Mouse (Mus musculus): ENCODE measurements around the gene Nipa1. TPM values are rescaled to one million over a fixed set of nuclear protein-coding genes. Genes with fewer than 3 reads are reported as not detected.
A peak's percentile ranks its signal among the peaks of the same experiment; 100 is the strongest.

Nipa1 gene
- polyA plus RNA-seq, 1 experiment from 2014 or later, result 3.7 TPM

DNA sequence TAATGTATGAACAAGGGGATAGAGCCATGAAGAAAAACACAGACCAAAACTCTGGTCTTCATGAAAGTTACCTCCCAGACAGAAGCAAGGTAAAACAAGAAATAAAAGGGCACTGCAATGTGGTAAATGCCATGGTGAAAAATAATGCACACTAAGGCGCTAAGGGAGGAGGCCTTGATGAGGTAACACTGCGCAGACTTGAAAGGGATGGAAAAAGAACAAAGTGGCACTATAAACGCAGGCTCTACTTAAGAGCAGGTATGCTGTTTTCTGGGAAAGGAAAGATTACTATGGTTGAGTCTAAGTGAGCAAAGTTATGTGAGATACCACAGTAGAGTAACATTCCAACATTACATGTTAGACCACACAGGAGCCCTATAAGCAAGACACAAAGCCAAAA, 60.0 kb downstream of the Nipa1 start:
- WGBS, result 72% methylated on average over 3 of the region's 3 CpGs
- Histone ChIP-seq H3K27me3 (replicated peaks; ENCODE audit: control insufficient read depth, insufficient read depth, low read length) (no peaks in the 10 kb centered on the region), H3K27ac (ENCODE audit: low read depth, low read length) (no peak overlapping the region), H3K9me3 (ENCODE audit: control insufficient read depth) (no peaks in the 10 kb centered on the region), H3K9ac (ENCODE audit: low read depth, low read length) (no peak overlapping the region), H3K36me3 (ENCODE audit: control insufficient read depth, insufficient read depth) (no peaks in the 10 kb centered on the region), H3K4me3 (ENCODE audit: low read depth, low read length) (no peak overlapping the region), H3K4me1 (replicated peaks; ENCODE audit: control insufficient read depth, insufficient read depth, low read length) (no peaks in the 10 kb centered on the region), H3K4me2 (replicated peaks; ENCODE audit: low read depth) (peak overlapping the region; percentile 25; the same call in 1 of the 2 replicates)
- no peak for TF ChIP-seq CTCF (IDR thresholded peaks at IDR 0.05; ENCODE audit: low read depth)
- no peak for ATAC-seq

- no peaks in the 10 kb centered on the region for H3K36me3 ChIP-seq (ENCODE audit: control insufficient read depth, insufficient read depth)
- H3K27ac ChIP-seq (ENCODE audit: low read depth, low read length), result no peak overlapping the region; the same call in 1 of the 2 replicates
- no peak overlapping the region for H3K4me3 ChIP-seq (ENCODE audit: low read depth, low read length)
- H3K27me3 ChIP-seq (replicated peaks; ENCODE audit: control insufficient read depth, insufficient read depth, low read length), result no peaks in the 10 kb centered on the region
- no peak overlapping the region for H3K9ac ChIP-seq (ENCODE audit: low read depth, low read length)
- 0 out of 2 replicates have a peak overlapping the region, but pooled peaks have one; percentile 4 for H3K4me2 ChIP-seq (replicated peaks; ENCODE audit: low read depth)
- 86% methylated on average over 4 of the region's 4 CpGs for WGBS
- ATAC-seq, result no peak
- no peaks in the 10 kb centered on the region for H3K4me1 ChIP-seq (replicated peaks; ENCODE audit: control insufficient read depth, insufficient read depth, low read length)
- no peak for TF ChIP-seq CTCF (IDR thresholded peaks at IDR 0.05; ENCODE audit: low read depth)
- no peaks in the 10 kb centered on the region for H3K9me3 ChIP-seq (ENCODE audit: control insufficient read depth)
Observed at GRCm38 (mm10) chr7:55957916-55958315, 61.8 kb downstream of the Nipa1 start.

- no peak for TF ChIP-seq CTCF (IDR thresholded peaks at IDR 0.05; ENCODE audit: low read depth)
- 68% methylated on average over 3 of the region's 3 CpGs for WGBS
- Histone ChIP-seq H3K4me1 (replicated peaks; ENCODE audit: control insufficient read depth, insufficient read depth, low read length) (no peaks in the 10 kb centered on the region), H3K27me3 (replicated peaks; ENCODE audit: control insufficient read depth, insufficient read depth, low read length) (no peaks in the 10 kb centered on the region), H3K4me3 (ENCODE audit: low read depth, low read length) (no peak overlapping the region), H3K4me2 (replicated peaks; ENCODE audit: low read depth) (0 out of 2 replicates have a peak overlapping the region, but pooled peaks have one; percentile 4), H3K27ac (ENCODE audit: low read depth, low read length) (no peak overlapping the region), H3K9ac (ENCODE audit: low read depth, low read length) (no peak overlapping the region), H3K36me3 (ENCODE audit: control insufficient read depth, insufficient read depth) (no peaks in the 10 kb centered on the region), H3K9me3 (ENCODE audit: control insufficient read depth) (no peaks in the 10 kb centered on the region)
- ATAC-seq, result no peak
Observed at GRCm38 (mm10) chr7:55957178-55957577, 62.6 kb downstream of the Nipa1 start.

DNA sequence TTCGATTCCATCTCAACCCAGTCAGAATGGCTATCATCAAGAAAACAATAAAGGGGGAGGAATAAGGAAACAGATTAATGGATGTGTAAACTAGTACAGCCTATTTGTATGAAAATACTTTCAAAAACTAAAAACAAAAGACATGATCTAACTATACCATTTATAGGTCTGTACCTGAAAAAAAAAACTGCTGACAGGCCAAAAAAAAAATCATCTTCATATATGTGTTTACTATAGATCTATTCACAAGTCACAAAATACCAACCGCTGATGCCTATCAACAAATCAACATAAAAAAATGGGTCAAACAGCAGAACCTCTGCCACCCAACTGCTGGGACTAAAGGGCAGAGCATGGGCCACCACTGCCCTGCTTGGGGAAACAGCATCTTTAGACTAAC, 63.7 kb downstream of the Nipa1 start:
- no peaks in the 10 kb centered on the region for H3K27me3 ChIP-seq (replicated peaks; ENCODE audit: control insufficient read depth, insufficient read depth, low read length)
- ATAC-seq, result no peak
- no peaks in the 10 kb centered on the region for H3K9me3 ChIP-seq (ENCODE audit: control insufficient read depth)
- no peak overlapping the region for H3K27ac ChIP-seq (ENCODE audit: low read depth, low read length)
- H3K4me3 ChIP-seq (ENCODE audit: low read depth, low read length), result no peak overlapping the region
- H3K4me2 ChIP-seq (replicated peaks; ENCODE audit: low read depth), result no peak overlapping the region
- TF ChIP-seq CTCF (IDR thresholded peaks at IDR 0.05; ENCODE audit: low read depth), result no peak
- H3K4me1 ChIP-seq (replicated peaks; ENCODE audit: control insufficient read depth, insufficient read depth, low read length), result no peaks in the 10 kb centered on the region
- H3K9ac ChIP-seq (ENCODE audit: low read depth, low read length), result no peak overlapping the region
- no peaks in the 10 kb centered on the region for H3K36me3 ChIP-seq (ENCODE audit: control insufficient read depth, insufficient read depth)
- WGBS, result 85% methylated on average over 2 of the region's 2 CpGs

DNA sequence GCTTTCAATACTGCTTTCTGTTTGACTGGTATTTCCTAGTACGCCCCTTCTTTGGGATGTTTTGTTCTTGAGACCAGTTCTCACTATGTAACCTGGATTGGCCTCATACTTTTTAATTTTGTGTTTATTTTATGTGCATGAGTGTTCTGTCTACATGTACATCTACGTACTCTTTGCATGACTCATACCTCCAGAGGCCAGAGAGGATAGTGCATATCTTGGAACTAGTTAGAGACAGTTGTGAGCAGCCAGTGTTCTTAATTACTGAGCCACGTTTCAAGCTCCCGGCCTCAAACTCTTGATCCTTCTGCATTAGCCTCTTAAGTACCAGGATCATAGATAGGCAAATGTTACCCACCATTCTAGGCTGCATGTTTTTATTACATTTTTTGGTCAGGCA, 81.4 kb downstream of the Nipa1 start:
- peak; percentile 44; the same call in 1 of the 2 replicates for ATAC-seq

GRCm38 (mm10) chr7:55935025-55935424, 84.7 kb downstream of the Nipa1 start:
- Histone ChIP-seq H3K9me3 (ENCODE audit: control insufficient read depth) (no peaks in the 10 kb centered on the region), H3K4me2 (replicated peaks; ENCODE audit: low read depth) (no peak overlapping the region), H3K27me3 (replicated peaks; ENCODE audit: control insufficient read depth, insufficient read depth, low read length) (no peaks in the 10 kb centered on the region), H3K9ac (ENCODE audit: low read depth, low read length) (no peak overlapping the region), H3K36me3 (ENCODE audit: control insufficient read depth, insufficient read depth) (peaks cover 18% of the 10 kb centered on the region), H3K4me1 (replicated peaks; ENCODE audit: control insufficient read depth, insufficient read depth, low read length) (no peaks in the 10 kb centered on the region), H3K4me3 (ENCODE audit: low read depth, low read length) (no peak overlapping the region), H3K27ac (ENCODE audit: low read depth, low read length) (peak overlapping the region; percentile 64; the same call in 1 of the 2 replicates)
- peak; percentile 96 for ATAC-seq
- TF ChIP-seq CTCF (IDR thresholded peaks at IDR 0.05; ENCODE audit: low read depth), result no peak
- 53% methylated on average over 2 of the region's 2 CpGs for WGBS

More for the DNA sequence above, 81.4 kb downstream of the Nipa1 start:
- H3K36me3 ChIP-seq (ENCODE audit: control insufficient read depth, insufficient read depth), result peaks cover 9% of the 10 kb centered on the region; the same call in 1 of the 2 replicates
- WGBS, result 74% methylated on average over 4 of the region's 4 CpGs
- H3K9me3 ChIP-seq (ENCODE audit: control insufficient read depth), result no peaks in the 10 kb centered on the region
- H3K27ac ChIP-seq (ENCODE audit: low read depth, low read length), result peak overlapping the region; percentile 46; the same call in 1 of the 2 replicates
- H3K4me2 ChIP-seq (replicated peaks; ENCODE audit: low read depth), result no peak overlapping the region
- H3K4me1 ChIP-seq (replicated peaks; ENCODE audit: control insufficient read depth, insufficient read depth, low read length), result no peaks in the 10 kb centered on the region
- no peak for TF ChIP-seq CTCF (IDR thresholded peaks at IDR 0.05; ENCODE audit: low read depth)
- no peaks in the 10 kb centered on the region for H3K27me3 ChIP-seq (replicated peaks; ENCODE audit: control insufficient read depth, insufficient read depth, low read length)
- H3K9ac ChIP-seq (ENCODE audit: low read depth, low read length), result no peak overlapping the region
- H3K4me3 ChIP-seq (ENCODE audit: low read depth, low read length), result no peak overlapping the region

DNA sequence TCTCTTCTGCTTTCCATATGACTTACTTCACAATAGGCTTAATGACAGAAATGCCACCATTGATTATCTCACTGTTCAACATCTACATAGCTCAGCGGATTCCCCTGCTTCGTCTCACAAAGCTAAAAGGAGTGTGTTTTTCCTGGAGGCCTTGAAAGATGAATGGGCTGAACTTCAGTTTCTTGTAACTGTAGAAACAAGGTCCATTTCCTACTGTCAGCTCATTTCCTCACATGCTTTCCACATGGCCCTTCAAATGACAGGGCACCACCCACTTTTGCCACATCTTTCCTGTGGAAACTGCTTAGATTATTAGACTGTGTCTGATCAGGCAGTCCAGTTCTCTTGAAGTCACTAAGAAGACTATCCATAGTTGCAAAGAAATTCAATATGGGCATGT, 91.1 kb downstream of the Nipa1 start:
- peak; percentile 74 for ATAC-seq
- Histone ChIP-seq H3K36me3 (ENCODE audit: control insufficient read depth, insufficient read depth) (peaks cover 47% of the 10 kb centered on the region), H3K4me1 (replicated peaks; ENCODE audit: control insufficient read depth, insufficient read depth, low read length) (no peaks in the 10 kb centered on the region), H3K4me3 (ENCODE audit: low read depth, low read length) (no peak overlapping the region), H3K9me3 (ENCODE audit: control insufficient read depth) (no peaks in the 10 kb centered on the region), H3K9ac (ENCODE audit: low read depth, low read length) (no peak overlapping the region), H3K4me2 (replicated peaks; ENCODE audit: low read depth) (no peak overlapping the region), H3K27ac (ENCODE audit: low read depth, low read length) (peak overlapping the region; percentile 15; the same call in 1 of the 2 replicates), H3K27me3 (replicated peaks; ENCODE audit: control insufficient read depth, insufficient read depth, low read length) (no peaks in the 10 kb centered on the region)
- TF ChIP-seq CTCF (IDR thresholded peaks at IDR 0.05; ENCODE audit: low read depth), result no peak
- 62% methylated on average over 2 of the region's 2 CpGs for WGBS

Other genes starting within 250 kb of the Nipa1 start
- gene Tubgcp5, start 225.8 kb downstream of the Nipa1 start, polyA plus RNA-seq (2015; fragmentation: Nextera tagmentation; extraction: Ambion mirVana), result 6.9 and 7.9 TPM in 2 replicates
- gene Cyfip1, start 178.2 kb downstream of the Nipa1 start, polyA plus RNA-seq (2015; fragmentation: Nextera tagmentation; extraction: Ambion mirVana), result 49.0 and 54.2 TPM in 2 replicates
- gene Nipa2, start 57.5 kb downstream of the Nipa1 start, polyA plus RNA-seq (2015; fragmentation: Nextera tagmentation; extraction: Ambion mirVana), result 124 and 142 TPM in 2 replicates
- 12.3 and 14.5 TPM in 2 replicates for gene Herc2, start 30.2 kb upstream of the Nipa1 start, polyA plus RNA-seq (2015; fragmentation: Nextera tagmentation; extraction: Ambion mirVana)
- gene Oca2, start 219.8 kb upstream of the Nipa1 start, polyA plus RNA-seq (2015; fragmentation: Nextera tagmentation; extraction: Ambion mirVana), result 0.07 and 0.12 TPM in 2 replicates